Comparison of ENCODE assay signal across 8 mouse cellular contexts in genomic region chr7:34230116-34230515, GRCm38 (mm10). TPM values are rescaled to one million over a fixed set of nuclear protein-coding genes. Genes with fewer than 3 reads are reported as not detected.
DNase-seq lines count a peak whose midpoint lies in the region; ATAC-seq and TF ChIP-seq lines count a peak whose summit lies in the region.

Gpi1 (minus strand) TSS chr7:34230336.

- H3K27me3 ChIP-seq in forebrain, embryonic 16.5 days (replicated peaks; ENCODE audit: control insufficient read depth, insufficient read depth, low read length): no peaks in the 10 kb centered on the region
- no peaks in the 10 kb centered on the region for H3K27me3 ChIP-seq in lung, embryonic 14.5 days (ENCODE audit: insufficient read depth, low read length)

- H3K4me3 ChIP-seq in forebrain, embryonic 16.5 days (replicated peaks; ENCODE audit: low read length): peak within 1 kb of the TSS; percentile 69
- peak within 1 kb of the TSS; percentile 74 for H3K4me3 ChIP-seq in lung, embryonic 14.5 days (ENCODE audit: low read depth, low read length)

- under 1% methylated on average over 39 of the region's 39 CpGs for WGBS in forebrain, embryonic 16.5 days
- WGBS in lung, embryonic 14.5 days: under 1% methylated on average over 39 of the region's 39 CpGs

- peak within 1 kb of the TSS; percentile 80 for H3K4me2 ChIP-seq in forebrain, embryonic 16.5 days (ENCODE audit: low read length)
- H3K4me2 ChIP-seq in lung, embryonic 14.5 days: peak within 1 kb of the TSS; percentile 70

- H3K36me3 ChIP-seq in forebrain, embryonic 16.5 days (ENCODE audit: control insufficient read depth, insufficient read depth): no peaks in the 10 kb centered on the region
- peaks cover 27% of the 10 kb centered on the region for H3K36me3 ChIP-seq in lung, embryonic 14.5 days (ENCODE audit: insufficient read depth)

- peak; percentile 87 for DNase-seq in MN1 (ENCODE audit: low spot score)
- peak; percentile 80 to 86 for DNase-seq in cerebellum, adult 18-20 months
- DNase-seq in heart, postnatal 25 days (ENCODE audit: low spot score): peak; percentile 68
- DNase-seq in layer of hippocampus, adult 18-20 months (ENCODE audit: low spot score in 2 of 2): peak; percentile 48 to 80
- peak; percentile 91 for DNase-seq in lung, embryonic 14.5 days
- peak; percentile 79 for DNase-seq in testis, postnatal 14 days (ENCODE audit: low spot score)

- intact Hi-C loops in heart, postnatal 25 days (cut with DNase I): loop anchor here (5.0 kb wide), 1 partner anchor 82 kb away; the partner anchor contains the start of gene 4931406P16Rik

- peak; percentile 51 for ATAC-seq in forebrain, embryonic 16.5 days
- ATAC-seq in lung, embryonic 14.5 days (ENCODE audit: insufficient read depth): peak; percentile 74
- peak; percentile 69 for ATAC-seq in neutrophil, adult 5-6 weeks (ENCODE audit: extremely low read depth, insufficient number of reproducible peaks, low FRiP score, poor library complexity, severe bottlenecking)

- peak within 1 kb of the TSS; percentile 27 for H3K27ac ChIP-seq in forebrain, embryonic 16.5 days (ENCODE audit: low read length)
- peak within 1 kb of the TSS; percentile 90 for H3K27ac ChIP-seq in lung, embryonic 14.5 days (ENCODE audit: low read depth)

- no peaks in the 10 kb centered on the region for H3K9me3 ChIP-seq in forebrain, embryonic 16.5 days (ENCODE audit: control insufficient read depth, low read length)
- no peaks in the 10 kb centered on the region for H3K9me3 ChIP-seq in lung, embryonic 14.5 days (ENCODE audit: low read depth, low read length)

- TF ChIP-seq CTCF in lung, embryonic 14.5 days (IDR thresholded peaks at IDR 0.05; ENCODE audit: low read depth): peak; percentile 46

- peak within 1 kb of the TSS; percentile 76 for H3K9ac ChIP-seq in forebrain, embryonic 16.5 days (replicated peaks; ENCODE audit: low read depth, low read length)
- peak within 1 kb of the TSS; percentile 76 for H3K9ac ChIP-seq in lung, embryonic 14.5 days

- H3K4me1 ChIP-seq in forebrain, embryonic 16.5 days (replicated peaks; ENCODE audit: control insufficient read depth, insufficient read depth, low read length): peaks cover 24% of the 10 kb centered on the region
- peaks cover 7% of the 10 kb centered on the region; the same call in 1 of the 2 replicates for H3K4me1 ChIP-seq in lung, embryonic 14.5 days (ENCODE audit: insufficient read depth)

RNA-seq across cellular contexts. Expression of gene Gpi1, which starts in this region (rescaled TPM):
- 175 and 213 TPM in 2 replicates for polyA plus RNA-seq in forebrain, embryonic 16.5 days (2015; fragmentation: Nextera tagmentation; extraction: Ambion mirVana)
- 100 to 1,000 TPM; 547 to 566 TPM for total RNA-seq in heart, postnatal 25 days (2021)
- 100 to 1,000 TPM; 785 to 815 TPM for total RNA-seq in layer of hippocampus, adult 18-20 months (2021)
- 260 and 268 TPM in 2 replicates for polyA plus RNA-seq in lung, embryonic 14.5 days (2014; fragmentation: Nextera tagmentation; extraction: Ambion mirVana)
- total RNA-seq in neutrophil, adult 5-6 weeks (2017): 399 and 408 TPM in 2 replicates

Comparison
In these comparisons a context has a peak if more than half of its experiments do, and no peak if none do; other contexts are left out.
1. Peak in every context shown above with its lines: DNase-seq, ATAC-seq, H3K4me3 ChIP-seq and H3K27ac ChIP-seq.